Mouse (Mus musculus) urinary bladder, postnatal 4 days (tissue): ENCODE data around the gene Fam173b.
A peak's percentile ranks its signal among the peaks of the same experiment; 100 is the strongest.
"Not testable (repeated sequence)": the region's sequence is repeated elsewhere in the genome, so short reads cannot be mapped to it uniquely, and the experiment has no call there.

Experiments used
- DNase-seq, 2 experiments: peaks; one replicate each; pipeline ENCODE4 v3.0.0; 2021 to 2022; ENCODE audit warnings: low spot score in 2 of 2

Gene Fam173b

DNA sequence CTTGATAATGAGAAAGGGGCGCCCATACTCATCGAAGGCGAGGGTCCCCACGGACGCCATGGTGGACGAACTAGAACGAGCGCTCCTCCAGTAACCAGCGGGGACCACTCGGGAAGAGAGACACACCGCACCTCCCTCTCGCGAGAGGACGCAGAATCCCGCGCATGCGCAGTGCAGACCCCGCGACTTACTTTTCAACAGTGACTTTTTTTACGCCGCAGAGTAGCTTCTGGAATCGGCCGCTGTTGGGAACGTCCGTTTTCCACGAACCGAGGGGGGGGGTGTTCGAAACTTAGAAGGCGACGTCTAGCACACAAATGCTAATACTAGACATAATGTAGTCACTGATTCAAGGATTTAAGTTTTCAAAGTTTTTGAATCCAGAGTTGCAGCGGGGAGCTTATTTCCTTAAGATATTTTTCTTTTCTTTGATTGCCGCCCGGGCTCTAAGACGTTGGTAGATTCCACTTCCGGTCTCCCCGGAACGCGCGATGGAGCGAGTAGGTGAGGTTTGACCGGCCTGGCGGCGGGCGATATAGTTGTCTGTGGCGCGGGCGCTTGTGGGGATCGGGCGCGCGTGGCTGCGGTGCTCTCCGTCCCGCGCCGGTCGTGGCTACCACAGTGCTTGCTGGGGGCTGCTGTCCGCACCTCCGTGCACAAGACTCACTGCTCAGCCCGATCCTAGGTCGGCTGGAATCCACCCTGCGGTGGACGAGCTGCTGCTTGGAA lies at the start of gene Fam173b, which contains the start of gene Cct5:
Fam173b (plus strand) TSS at position 207 of the 729 bp plus-strand sequence.
Cct5 (minus strand) TSS at position 159 of the 729 bp plus-strand sequence.
- DNase-seq = peak; percentile 97 to 98

DNA sequence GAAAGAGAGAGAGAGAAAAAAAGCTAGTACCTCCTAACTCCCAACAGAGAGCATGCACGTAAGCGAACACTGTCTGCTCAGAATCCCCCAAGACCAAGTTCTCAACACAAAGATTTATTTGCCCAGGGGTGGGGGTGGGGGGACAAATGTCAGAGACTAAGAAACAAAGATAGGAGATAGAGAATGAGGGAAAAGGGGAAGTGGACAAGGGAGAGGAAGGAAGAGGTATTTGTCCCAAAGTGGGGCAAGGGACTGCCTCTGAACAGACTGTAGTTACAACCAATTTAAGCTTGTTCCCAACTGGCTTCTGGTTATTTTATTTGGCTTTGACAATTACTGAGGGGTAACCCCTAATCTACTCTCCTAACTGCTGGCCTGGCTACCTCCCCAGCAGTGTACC lies 46.8 kb upstream of the Fam173b start:
- DNase-seq = no peak

DNA sequence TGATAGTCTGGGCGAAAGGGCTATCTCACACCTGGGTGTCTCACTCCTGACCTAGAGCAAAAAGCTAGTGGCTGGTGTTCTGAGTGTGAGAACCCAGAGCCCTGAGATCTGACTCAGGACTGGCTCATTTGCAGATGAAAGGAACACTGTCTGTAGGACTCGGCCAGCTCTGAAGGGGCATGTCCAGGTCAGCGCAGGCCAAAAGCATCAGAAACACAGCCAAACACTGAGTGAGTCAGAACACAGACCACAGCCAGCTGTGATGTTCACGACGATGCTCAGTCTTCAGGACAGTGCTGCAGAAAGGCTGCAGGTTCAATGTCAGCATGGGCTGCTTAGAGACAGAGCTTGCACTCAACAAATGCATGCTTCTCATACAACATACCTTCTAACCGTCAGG lies 40.3 kb upstream of the Fam173b start:
- no peak for DNase-seq

DNA sequence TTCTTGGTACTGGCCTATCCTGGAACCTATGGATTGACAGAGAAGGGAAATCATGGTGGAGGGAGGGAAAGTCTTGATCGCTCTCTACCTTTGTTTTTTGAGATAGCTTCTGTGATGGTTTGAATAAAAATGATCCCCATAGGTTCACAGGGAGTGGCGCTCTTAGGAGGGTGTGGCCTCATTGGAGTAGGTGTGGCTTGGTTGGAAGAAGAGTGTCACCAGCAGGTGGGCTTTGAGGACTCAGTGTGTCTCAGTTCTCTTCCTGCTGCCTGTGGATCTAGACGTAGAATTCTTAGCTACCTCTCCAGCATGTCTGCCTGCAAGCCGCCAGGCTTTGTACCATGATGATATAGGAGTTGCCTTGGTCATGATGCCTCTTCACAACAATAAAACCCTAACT lies 39.7 kb upstream of the Fam173b start:
- DNase-seq = no peak

DNA sequence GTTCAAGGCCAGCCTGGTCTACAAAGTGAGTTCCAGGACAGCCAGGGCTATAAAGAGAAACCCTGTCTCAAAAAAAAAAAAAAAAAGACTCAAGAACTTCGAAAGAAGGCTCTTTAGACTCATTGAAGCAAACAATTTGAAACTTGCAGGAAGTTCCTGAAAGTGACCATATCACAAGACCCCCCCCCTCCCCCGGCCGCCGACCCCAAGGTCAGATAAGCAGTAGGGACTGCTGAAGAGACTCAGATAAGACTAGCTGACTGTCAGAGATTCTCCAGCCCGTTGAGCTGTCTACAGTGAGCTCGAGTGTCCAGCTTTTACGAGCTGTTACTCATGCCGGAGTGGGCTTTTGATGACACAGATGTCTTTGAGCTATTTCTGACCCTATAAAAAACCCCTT lies 38.8 kb upstream of the Fam173b start:
- no peak for DNase-seq

DNA sequence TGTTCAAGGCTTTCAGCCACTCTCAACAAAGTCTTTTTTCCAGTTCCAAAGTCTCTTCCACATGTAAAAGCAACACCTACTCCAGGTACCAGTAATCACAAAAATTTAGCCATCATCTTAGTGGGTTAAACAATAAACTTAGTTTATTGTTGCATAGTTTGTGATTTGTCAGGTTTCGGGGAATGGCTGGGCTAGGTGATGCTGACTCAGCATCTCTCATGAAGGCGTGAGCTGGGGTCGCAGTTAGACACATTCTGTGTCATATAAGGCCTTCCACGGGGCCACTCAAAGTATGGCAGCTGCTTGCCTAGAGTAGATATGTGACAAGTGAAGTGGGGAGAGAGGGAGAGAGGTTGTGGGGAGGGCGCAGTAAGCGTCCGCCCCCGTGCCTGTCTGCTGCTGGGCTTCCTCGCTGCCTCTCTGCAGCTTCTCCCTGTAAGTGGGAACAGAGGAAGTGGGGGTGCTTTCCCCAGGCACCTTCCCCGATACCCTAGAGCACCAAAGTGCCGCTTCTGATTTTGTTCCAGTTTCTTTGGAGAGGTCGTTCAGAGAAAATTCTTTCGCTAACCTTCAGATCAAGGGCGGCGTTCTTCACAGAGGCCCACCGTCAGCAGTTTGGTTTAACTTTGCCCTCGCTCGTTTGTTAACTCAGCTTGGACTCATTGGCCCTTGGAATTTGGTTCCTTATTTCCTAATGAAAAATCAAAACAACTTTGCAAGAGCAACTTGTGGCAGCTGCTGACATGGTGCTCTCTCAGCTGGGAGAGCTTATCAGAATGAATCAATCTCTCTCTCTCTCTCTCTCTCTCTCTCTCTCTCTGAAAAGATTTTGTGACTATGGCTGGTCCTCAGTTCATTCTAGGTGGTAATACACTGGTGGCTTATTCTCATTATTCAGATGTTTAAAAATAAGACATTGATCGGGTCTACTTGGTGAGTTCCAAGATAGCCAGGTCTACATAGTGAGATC lies 37.8 kb upstream of the Fam173b start:
- no peak for DNase-seq

DNA sequence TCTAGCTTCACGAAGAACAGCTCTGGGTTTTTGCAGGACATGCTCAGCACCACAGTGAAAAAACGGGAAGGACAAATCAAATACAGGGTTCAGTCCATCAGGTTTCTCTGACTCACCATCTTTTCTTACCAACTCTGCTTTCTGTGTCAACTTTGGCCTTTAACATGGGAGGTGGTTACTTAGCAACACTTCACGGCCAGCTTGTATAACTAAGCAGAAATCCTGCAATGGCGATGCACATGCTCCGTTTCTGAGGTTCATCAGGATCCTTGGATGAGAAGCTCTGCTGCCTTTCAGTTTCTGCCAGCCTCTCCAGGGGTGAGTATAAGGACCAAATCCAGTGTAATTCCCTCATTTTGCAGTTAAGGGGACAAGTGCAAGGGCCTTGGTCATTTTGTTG lies 36.5 kb upstream of the Fam173b start, which contains the start of gene Cmbl:
Cmbl (plus strand) TSS at position 206 of the 400 bp plus-strand sequence.
- DNase-seq = no peak

DNA sequence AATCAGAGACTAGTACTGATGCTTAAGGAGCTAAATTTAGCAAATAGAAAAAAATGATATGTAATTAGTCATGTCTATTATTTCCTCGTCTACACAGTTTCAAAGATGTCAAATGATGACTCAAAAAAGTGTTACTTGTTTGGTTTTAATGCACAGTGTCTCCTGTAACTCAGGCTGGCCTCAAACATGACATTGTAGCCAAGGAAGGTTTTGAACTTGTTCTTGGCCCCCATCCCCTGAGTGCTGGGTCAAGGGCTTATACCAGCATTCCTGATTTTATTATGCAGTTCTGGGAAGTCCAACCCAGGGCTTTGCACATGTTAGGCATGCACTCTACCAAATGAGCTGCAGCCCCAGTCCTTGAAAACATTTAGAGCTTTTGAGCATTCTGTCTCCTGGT lies 35.9 kb upstream of the Fam173b start:
- no peak for DNase-seq

DNA sequence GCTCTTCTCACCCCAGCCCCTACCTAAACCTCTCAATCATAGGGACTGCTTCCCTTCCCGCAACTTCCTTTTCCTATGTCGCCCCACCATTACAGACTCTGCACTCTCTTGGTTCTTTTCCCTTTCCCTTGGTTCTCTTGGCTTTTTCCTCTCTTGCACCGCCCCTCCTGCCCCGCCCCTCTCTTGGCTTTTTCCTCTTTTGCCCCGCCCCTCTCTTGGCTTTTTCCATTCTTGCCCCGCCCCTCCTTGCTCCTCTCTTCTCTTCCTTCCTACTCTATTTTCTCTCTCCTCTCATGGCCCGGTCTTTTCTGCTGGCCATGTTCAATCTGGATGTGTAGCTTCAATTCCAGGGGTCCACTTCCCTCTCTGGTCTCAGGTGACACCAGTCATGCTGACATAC lies 34.2 kb upstream of the Fam173b start:
- DNase-seq = no peak

DNA sequence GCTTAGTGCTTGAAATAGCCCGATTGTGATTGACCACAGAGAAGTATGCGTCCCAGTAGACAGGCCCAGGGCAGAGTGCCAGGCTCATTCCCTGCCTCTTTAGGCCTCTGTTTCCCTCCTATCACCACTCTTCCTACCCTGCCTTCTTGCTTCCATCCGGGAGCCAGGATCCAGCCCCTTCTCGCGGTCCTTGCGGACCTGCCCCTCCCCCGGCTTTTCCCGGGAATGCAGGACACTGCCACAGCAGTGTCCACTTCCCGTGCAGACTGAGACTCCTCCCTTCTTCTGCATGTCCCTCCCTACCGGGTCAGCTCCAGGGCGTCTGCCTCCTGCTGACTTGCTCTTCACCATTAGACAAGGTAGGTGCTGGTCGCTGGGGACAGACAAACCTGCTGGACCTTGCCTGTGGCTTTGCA lies 33.1 kb upstream of the Fam173b start:
- peak; percentile 39 to 65 for DNase-seq

DNA sequence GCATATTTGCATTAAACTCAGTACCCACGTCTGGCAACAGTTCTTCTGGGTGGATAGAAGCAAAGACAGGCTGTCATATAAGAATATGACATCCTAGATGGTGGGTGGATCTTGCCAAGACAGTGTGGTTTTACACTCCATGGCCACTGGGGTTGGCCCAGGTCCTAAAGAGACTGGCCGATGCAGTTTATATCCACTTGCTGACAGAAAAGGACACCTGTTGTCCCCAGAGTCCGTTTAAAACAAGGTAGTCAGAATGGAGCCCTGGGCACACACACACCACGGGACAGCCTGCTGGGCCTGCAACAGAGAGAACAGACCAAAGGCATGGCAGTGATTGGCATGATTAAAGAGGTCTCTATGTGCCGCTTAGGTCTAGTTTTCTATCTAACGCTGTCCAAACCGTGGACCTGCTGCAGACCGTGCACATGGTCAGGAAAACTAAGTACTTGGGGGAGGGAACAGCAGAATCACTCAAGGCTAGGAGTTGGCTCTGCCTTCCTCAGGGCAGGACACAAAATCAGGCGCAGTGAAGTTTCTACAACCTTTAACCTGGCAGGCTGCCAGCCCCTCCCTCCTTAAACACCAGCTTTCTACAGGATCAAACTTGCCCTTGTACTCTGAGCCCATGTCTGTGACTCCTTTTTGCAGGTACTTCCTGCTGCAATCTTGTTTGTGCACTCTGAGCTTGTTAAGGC lies 32.2 kb upstream of the Fam173b start:
- DNase-seq = peak; percentile 68 to 70

DNA sequence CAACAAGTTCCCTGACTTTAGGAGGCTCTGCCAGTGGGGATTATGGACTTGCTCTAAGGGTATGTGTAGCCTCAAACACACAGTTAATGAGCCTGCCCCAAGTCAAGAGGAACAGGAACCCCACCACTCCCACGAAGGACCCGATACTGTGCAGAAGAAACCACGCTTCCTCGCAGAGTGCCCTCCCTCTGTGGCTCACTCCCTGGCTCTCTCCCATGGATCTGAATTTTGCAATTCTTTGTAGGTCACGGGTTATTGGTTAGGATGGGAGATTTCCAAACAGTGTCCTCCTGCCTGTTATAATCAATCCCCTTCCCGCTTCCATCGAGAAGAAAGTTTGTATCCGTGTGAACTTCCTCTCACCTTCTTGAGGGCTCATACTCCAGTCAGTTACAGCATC lies 30.7 kb upstream of the Fam173b start:
- DNase-seq = no peak

DNA sequence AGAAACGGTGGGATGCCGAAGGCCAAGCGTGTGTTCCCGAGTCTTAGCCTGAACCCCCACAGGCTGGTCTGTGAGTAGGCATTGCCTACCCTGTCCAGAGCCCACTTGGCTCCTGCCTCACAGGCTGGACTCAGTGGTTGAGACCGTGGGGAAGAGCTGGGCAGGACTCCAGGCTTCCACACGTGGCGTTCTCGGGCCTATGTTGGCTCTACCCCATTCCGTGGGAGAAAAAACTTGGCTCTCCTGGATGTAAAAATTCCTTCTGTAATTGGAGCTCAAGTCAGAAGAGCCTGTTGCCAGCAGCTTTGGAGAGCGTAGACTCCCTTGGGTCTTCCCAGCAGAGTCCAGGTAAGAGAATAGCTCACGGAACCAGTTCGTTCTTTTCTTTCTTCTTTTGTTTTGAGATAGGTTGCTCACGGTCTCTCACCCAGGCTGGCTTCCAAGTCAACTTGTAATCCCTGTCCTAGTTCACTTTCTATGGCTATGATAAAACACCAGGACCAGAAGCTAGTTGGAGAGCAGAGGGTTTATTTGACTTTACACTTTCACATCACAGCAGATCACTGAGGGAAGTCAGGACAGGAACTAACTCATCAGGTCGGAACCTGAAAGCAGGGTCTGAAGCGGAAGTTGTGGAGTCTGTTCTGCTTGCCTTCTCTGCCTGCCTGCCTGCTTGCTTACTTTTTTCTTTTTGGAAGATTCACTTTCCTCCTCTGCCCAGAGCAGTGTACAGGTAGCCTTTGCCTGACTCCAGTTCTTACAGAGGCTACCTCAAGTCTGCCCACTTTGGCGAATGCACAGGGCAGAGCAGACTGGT lies 29.5 kb upstream of the Fam173b start:
- no peak for DNase-seq

DNA sequence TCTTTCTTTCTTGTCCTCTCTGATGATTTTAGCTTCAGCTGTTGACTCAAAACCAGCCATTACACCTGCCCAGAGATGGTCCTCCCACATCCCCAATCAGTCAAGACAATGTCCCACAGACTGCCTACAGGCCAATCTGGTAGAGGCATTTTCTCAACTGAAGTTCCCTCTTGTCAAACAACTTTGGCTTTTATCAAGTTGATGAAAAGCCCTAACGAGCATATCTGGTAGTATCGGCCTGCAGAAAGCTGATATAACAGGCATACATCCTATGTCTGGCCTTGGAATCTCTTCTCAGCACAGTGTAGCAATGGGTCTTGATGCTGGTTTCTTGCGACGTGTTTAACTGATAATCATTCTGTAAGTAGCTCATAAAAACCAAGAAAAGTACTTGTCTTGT lies 28.4 kb upstream of the Fam173b start:
- no peak for DNase-seq

DNA sequence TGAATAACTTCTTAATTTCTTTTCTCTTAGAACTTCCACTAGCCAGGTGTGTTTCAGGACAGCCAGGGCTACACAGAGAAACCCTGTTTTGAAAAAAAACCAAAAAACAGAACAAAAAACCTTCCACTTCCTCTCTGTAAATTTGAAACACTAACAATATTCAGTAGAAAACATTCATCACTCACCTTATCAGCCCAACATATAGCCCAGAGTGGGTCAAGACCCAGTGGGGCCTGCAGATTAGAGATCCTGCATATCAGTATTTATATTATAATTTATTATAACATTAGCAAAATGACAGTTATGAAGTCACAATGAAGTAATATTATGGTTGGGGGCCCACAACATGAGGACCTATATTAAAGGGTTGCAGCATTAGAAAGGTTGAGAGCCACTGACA lies 28.0 kb upstream of the Fam173b start:
- DNase-seq = no peak

DNA sequence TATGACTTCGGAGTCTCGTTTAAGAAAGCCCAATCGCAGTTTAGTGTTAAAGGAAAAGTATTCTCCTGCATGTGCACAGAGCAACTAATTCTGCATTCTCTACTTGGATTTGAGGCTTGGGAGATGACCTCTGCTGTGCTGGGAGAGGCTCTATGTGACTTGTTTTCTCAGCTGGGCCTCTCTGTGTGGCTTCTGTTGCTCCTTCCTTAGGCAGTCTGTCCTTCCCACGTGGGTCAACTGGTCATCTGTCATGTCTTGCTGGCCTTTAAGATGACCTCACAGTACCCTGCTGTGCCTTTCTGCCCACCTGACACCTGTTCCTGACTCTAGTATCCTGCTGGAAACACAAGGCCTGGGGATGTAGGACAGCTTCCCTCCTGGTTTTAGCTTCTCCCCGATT lies 25.6 kb upstream of the Fam173b start:
- DNase-seq = no peak

DNA sequence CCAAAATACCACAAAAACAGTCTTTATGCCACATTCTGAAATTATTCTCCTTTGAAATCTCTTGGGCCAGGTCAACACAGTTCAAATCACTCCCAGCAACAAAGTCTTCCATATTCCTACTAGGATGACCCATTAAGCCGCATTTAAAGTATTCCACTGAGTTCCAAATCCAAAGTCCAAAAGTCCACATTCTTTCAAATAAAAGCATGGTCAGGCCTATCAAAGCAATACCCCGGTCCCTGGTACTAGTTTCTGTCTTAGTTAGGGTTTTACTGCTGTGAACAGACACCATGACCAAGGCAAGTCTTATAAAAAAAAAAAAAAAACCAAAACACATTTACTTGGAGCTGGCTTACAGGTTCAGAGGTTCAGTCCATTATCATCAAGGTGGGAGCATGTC lies 20.6 kb upstream of the Fam173b start:
- DNase-seq = not testable (repeated sequence)

DNA sequence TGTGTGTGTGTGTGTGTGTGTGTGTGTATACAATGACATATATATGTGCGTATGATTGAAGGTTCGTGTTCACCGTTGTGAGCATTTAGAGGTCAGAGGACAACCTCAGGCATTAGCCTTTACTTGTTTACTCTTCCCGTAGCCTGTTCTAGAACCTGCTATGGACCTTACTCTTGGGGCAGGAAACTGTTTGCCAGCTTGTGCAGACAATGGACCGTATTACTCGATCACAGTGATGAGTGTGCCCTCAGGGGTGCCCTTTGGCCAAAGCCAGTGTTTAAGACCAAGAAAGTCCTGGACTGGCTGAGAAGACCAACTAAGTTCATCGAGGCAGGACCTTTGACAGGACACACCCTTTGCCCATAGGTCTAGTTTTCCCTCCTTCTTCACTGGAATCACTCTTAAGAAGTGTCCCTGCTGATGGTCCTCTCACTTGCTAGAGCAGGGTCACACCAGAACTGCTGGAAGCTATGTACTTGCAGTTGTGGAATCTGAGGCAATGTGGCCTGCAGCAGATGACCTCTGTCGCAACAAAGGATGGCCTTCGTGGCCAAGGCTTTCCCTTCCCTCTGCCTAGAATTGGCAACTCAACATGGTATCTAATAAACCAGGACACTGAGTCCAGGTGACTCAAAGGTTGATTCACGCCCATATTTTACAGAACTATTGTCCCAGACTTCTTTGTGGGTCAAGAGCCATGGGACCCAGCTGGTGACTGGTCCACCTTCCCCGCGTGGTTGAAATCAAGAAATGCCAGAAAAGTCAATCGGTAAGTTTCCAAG lies 18.2 kb upstream of the Fam173b start:
- no peak for DNase-seq

DNA sequence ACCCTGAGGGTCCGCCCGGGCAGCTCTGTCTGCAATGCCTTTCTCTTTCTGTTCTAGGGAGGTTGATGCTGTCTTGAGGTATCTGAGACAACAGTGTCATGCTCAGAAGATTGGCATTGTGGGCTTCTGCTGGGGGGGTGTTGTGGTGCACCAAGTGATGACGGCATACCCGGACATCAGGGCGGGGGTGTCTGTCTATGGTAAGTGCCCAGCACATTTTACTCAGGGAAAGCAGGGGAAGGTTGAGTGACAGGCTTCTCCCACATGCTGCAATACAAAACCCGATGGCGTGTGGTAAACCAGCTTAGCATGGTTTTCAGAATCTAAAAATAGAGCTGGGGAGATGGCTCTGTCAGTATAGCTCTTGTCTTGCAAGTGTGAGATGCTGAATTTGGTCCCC lies 16.4 kb upstream of the Fam173b start:
- DNase-seq = no peak

DNA sequence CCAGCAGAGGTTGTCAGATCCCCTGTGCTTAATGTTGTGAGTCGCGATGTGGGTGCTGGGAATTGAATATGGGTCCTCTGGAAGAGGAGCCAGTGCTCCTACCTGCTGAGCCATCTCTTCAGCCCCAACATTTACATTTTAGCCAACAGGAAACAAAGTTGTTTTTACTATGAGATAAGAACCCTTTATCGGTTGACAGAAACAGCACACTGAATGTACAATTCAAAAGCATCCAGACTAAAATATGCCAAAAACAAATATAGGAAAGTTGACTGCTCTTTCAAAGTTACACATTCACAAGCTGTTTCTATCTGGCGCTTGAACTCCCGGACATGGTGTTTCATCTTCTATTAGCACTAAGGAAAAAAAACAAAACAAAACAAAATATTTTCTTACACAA lies 15.6 kb upstream of the Fam173b start:
- no peak for DNase-seq
